Mouse (Mus musculus) fibroblast of lung, adult 2 months (primary cell): ENCODE measurements around the gene Amdhd2.
A peak's percentile ranks its signal among the peaks of the same experiment; 100 is the strongest.

ENCODE experiments used
- DNase-seq: peaks from one replicate; pipeline ENCODE4 v3.0.0-alpha.2; 2011; ENCODE audit warnings: low read depth

The Amdhd2 gene

DNA sequence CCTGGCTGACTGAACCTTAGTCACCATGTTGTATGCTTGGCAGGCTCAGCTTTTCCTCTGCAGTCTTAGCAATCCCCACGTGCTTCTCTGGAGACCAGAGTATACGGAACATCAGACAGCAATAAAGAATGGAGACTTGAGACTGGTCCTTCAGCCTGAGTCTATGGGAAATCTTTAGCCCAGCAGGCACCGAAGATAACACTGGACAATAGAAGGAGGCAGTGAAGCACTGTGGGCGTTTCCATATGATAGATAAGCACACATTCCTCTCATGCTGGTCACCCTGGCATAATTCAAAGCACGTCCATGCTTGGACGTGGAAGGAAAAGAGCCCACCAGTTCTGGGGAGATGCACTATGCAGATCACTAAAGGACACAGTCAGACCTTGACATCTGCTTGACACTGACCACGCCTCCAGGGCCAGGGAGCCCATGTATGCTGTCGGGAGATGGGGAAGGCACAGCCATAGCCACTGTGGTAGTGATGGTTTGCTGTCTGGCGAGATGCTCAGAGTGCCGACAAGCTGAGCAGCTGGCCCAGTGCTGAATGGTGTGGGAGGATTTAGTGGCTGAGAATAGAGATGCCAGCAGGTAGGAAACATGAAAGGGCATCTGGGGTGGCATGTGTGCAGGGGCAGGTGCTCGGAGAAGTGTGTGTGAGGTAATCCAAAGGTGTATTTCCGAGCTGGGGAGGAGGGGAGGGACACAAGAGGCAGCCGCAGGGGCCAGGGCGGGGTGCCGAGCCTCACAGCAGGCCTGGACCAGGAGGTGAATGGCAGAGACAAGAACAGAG lies 33.7 kb upstream of the Amdhd2 start:
- no peak for DNase-seq

DNA sequence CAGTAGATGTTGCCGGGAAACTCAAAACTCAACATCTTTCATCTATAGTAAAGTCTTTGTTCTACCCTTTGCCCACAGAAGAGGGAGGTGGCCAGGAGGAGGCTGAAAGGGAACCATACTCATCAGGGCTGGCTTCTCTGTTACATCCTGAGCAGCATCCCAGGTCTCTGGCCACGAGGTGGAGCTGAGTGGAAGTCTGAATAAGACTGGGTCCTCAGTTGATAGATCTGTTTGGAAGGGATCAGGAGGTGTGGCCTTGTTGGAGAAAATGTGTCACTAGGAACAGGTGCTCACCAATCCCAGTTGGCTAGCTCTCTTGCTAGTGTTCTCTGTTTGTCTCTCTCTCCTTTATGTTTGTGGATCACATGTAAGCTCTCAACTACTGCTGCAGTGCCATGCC lies 31.8 kb upstream of the Amdhd2 start:
- DNase-seq = no peak

DNA sequence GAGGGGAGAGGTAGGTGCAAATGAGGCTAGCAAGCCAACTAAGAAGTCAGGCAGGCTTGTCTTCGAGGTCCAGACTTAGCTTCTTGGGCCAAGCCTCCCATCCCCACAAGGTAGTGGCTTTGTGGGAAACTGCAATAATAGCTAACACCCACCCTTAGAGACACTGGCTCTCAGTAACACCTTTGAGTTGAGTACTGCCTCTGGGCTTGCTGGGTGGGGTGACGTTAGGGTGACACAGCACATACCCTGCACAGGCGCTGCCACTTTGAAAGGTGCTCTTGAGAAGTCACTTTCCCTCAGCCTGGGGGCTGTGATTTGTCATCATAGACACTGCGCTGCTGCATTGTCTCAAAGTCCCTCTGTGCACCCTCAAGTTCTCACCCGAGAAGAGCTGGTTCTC lies 30.2 kb upstream of the Amdhd2 start:
- DNase-seq = no peak

DNA sequence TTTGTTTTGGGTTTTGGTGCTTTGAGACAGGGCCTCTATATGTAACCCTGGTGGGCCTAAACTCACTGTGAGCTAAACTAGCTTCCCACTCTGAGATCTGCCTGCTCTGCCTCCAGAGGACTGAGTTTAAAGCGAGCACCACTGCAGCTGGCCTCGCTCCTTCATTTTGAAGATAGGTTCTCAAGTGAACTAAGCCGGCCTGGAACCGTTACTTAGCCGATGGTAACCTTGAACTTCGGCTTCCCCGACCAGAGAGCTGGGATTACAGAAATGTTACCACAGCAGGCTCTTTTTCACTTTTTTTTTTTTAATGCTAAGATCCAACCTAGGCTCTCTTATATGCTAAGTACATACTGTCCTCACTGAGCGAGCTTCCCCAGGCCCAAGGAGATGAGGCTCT lies 29.7 kb upstream of the Amdhd2 start:
- DNase-seq = no peak

DNA sequence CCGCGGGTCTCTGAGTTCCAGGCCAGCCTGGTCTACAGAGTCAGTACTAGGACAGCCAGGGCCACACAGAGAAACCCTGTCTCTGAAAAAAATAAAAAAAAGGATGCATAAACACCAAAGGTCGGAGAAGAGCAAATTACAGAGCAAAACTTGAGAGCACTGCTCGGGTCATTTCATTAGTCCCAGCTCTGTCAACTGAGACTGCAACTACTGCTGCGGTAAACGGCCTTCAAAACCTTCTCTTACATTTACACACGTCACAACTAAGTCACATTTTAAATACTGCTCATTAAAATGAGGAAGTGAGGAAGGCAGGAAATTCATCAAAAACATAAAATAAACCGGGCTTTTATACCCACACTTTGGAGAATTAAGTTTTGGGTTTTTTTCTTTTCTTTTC lies 29.3 kb upstream of the Amdhd2 start:
- no peak for DNase-seq

DNA sequence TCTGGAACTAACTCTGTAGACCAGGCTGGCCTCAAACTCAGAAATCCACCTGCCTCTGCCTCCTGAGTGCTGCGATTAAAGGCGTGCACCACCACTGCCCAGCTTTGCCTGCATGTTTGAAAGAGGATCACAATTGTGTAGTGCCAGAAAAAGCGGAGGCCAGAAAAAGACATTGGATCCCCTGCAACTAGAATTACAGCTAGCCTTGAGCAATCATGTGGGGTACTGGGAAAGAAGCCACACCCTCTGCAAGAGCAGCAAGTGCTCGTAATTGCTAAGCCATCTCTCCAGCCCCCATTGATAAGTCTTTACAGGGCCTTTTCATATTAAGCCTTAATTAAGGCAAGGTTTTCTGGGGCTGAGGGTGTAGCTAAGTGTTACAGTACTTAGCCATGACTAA lies 27.9 kb upstream of the Amdhd2 start:
- no peak for DNase-seq

DNA sequence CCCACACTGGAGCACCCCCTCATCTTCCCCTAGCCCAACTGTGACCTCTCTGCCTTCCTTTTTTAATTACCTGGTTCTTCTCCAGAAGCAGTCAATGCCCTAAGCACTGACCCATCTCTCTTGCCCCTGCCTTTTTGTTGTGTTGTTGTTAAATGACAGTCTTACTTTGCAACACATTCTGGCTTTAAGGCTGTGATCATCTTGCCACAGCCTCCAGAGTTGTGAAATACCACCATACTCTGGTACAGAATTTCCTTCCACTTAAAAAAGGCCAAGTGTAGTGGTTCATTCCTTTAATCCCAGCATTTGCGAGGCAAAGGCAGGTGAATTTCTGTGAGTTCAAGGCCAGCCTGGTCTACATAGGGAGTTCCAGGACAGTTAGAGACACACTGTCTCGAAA lies 27.4 kb upstream of the Amdhd2 start:
- DNase-seq = no peak

DNA sequence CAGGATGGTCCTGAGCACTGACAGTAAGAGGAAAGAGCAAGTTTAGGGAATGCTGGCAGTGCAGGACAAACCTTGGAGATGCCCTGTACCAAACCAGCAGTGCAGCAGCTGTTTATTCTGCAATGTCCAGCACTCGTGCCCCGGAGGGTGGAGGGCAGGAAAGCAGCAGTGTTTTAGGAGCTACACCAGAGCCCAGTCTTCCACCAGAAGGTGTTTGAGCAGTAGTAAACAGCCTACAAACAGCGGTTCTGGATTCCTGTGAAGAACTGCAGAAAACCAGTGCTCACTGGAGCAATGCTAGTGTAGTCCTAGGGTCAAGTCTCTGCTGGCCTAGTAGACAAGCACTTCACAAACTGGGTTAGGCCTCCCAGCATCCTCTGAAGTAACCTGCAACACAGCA lies 10.7 kb upstream of the Amdhd2 start:
- DNase-seq = no peak

DNA sequence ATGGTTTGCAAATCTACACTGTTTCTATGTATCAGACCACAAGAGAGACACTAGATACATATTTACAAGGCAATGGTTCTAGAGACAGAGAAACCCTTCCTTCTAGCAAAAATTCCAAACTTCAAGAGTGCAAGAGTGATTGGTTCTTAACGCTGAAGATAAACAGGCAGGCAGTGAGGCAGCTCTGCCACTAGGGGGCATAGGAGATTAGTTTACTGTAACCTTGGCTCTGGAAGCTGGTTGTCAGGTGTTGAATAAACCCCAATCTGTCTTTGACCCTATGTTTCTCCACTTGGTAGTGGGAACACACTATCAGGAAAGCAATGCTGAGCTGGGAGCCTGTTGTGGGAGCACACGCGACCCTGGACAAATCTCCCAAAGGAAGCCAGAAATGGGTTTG lies 9.9 kb upstream of the Amdhd2 start:
- no peak for DNase-seq

DNA sequence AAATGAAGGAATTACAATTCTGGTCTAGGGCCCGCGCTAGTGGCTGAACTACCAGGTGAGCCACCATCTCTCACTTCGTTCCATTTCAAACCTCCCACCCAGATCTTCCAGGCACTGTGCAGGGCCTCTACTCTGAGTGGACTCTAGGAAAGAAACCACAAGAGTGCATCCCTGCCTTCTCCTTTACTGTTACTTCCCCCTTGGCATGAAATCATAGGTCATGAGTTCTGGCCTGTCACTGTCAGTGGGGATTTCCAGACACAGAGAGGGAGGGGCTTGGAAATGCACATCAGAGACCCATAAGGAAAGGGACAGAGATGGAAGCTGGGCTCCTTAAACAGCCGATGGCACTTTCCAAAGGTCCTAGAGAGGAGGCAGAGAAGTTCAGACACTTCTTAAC lies 8.2 kb upstream of the Amdhd2 start:
- no peak for DNase-seq

DNA sequence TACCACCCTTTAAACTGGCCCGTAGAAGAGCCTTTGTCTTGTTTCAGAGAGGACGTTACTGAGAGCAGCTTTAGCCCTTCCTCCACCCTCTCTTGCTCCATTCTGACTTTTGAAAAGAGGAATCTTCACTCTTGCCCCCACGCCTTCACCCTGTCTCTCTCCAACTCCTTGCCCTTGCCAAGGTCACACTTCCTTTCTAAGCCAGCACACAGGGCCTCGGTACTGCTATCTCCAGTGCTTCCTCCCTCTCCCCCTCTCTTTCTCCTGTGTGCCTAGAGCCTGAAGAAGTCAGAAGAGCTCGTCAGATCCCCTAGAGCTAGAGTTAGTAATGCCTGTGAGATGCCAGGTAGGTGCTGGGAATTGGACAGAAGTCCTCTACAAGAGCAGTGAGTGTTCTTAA lies 7.2 kb upstream of the Amdhd2 start:
- no peak for DNase-seq

DNA sequence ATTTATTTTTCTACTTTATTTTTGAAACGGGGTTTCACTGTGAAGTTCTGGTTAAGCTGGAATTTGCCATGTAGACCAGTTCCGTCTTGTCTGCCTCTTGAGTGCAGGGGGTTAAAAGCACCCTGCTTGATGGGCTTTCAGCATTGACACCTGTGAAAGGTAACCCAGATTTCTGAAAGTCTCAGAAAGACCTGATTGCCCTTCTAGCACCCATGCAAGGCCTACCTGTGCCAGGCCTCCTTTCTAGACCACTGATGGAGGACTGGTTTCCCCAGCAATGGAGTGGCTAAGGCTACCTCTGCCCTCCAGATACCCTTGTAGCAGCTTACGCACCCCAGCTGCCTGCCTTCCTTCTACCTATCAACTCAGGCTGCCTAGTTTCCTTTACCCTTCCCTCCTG lies 6.6 kb upstream of the Amdhd2 start:
- DNase-seq = no peak

DNA sequence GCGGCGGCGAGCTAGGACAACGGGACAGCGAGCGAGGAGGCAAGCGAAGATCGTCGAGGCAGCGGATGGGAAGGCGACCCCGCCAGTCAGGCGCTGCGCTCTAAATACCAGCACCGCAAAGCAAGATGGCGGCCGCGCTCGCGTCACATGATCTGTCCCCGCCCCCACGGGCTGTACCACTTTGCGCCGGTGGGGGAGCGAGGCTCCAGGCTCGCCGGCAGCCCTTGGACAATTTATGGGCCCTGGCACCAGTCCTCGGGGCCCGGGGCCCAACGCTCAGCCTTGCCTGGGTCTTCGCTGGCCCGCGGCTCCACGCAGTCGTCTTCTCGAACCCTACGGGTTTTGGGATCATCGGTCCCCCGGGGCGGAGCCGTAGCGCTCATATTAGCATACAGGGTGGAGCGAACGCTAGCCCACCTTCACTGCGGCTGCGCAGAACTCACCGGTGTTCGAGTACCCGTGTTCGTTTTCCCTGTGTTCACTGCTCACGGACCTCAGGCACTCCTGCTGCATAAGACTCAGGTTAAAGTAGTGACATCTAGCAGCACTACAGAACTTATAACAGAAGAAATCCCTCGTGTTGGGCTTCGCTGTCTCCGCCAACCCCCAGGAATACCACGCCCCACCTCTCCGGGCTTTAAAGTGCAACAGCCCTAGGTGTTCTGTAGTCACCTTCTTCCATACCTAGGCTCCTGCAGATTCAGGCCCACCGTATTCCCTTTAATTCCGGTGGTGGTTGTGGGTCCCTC lies 5.9 kb upstream of the Amdhd2 start, which contains the start of gene Atp6v0c:
Gene Atp6v0c (minus strand): TSS at position 386 of the 749 bp plus-strand sequence.
- peak; percentile 70 for DNase-seq

DNA sequence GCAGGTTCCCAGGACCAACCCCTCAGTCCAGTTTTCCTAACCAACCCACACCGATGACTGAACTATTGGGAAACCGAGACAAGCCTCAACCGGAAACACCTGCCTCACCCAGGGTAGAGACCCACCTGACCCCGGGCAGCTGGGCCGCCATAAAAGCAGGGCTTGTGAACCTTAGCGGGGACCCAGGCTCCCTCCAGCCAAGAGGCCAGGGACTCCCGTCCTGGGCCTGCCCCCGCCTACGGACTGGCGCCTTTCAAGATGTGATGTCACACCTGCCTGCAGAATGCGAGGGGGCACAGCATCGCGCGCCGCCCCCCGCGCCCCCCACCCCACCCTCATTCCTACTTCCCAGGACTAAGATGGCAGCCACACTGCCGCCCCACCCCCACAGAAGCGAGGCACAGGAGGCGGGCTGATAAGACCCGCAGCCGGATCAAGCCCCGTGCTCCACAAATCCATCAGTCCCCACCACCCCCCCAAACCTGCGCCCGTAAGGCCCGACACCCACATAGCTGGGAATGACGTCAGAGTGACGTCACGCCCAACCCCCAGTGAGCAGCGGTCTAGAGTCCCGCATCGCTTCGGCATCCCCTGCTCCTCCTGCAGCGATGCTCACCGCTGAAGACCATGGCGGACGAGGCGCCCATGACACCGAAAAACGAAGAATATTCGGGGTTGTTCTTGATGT lies 5.2 kb upstream of the Amdhd2 start:
- no peak for DNase-seq

DNA sequence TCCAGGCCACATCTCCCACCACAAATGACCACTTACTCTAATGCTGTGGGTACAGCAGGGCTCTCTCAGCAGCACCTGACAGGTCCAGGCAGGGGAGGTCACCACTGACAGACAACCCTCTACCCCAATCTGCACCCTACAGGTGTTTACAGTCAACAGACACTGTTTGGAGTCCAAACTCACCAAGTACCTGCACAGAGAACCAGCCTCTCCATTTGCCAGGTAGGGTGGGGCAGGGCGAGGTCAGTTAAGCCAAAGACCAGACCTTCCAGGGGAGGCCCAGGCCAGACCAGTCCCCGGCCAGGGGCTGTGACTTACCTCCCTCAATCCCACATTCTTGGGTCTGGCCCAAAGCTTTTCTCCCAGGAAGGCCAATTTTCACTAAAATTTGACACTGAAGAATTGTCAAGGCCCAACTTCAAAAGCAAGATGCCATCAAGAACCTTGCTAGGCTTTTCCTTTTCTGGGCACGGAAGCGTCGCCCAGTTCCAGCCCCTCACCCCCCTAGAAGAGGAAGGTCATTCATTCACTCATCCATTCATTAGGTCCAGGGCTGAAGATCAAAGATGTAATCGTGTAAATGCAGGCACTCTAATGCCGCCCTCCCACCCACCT lies 4.4 kb upstream of the Amdhd2 start:
- no peak for DNase-seq

DNA sequence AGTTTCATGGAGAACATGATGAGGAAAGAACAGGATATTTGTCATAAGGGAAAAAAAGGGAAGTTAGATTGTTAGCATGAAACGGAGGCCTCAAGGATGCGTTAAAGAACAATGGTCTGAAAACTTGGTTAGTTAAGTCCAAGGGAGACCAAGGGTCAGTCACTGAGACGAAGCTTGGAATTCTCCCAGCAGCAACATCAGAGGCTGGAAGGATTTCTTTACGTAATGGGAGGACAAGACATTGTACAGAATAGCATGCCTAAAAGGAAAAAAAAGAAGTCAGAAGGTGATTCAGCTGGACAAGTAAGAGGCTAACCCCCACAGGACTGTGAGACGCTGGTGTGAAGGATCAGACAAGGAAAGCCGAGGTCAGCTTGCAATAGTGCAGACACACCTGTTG lies 3.6 kb upstream of the Amdhd2 start:
- no peak for DNase-seq

DNA sequence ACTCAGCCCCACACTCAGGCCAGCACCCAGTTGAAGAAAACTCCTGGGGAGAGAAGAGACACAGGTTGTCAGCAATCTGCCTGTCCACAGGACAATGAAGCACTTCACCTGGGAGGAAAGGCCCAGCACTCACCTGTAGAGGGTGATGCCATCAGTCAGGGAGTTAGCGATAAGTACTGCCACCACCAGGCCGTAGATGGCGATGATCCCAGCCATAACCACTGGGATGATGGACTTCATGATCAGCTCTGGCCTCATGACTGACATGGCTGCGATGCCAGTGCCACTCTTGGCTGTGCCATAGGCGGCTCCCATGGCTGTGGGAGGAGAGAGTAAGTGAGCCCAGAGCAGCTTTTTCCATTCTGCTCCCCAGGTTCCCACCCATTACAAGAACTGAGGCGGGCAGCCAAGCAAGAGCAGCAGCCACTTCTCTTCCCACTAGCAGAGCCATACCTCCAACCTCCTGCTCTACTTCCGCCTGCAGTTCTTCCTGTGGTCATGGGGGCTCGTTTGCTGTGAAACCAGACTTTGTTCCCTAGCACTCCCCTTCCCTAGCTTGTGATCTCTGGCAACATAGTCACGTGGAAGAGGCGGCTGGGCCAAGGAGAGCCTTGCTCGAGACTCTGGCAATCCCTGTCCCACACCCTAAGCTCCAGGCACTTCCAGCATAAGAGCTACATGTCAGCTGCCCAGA lies 1.1 kb upstream of the Amdhd2 start:
- DNase-seq = no peak

DNA sequence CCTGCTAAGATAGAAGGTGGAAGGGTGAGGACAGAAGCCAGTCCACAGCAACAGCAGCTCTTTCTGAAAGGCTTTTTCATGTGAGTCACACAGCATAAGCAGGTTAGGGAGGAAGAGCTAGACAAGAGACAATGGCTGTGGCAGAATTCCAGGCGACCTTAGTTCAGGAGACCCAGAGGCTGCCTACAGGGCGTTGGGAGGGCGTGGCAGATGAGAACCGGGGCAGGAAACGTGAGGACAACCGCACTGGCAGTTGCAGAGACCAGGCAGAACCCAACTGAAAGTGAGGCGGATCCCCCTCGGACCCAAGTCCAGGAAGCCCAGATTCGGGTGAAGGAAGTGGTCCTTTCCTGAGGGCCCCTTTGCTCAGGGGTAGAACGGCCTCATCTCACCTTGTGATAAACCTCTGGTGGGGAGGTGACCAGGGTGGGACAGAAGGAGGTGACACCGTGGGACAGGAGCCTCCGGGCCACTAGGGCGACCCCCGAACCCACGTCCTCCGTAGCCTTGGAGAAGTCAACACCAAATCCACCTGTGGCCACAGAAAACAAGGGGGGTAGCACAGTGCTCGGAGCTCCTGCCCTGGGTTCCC lies 886 bp downstream of the Amdhd2 start:
- no peak for DNase-seq

DNA sequence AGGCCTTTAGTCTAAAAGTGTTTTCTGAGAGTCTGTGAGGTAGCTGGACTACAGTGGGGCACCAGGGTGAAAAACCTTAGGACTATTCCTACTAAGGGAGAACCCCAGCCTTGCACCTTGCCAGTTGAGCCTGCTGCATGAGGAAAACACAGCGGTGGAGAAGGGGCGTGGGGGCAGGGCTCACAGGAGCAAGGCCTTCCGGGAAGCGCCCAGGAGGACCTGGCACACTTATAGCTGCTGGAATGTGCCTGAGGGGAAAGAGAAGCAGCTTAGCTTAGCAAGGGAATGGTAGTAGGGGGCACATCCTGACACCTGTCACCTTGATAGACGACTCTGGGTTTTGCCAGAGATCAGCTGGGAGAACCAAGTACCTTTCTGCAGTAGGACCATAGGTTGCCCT lies 2.1 kb downstream of the Amdhd2 start:
- no peak for DNase-seq

DNA sequence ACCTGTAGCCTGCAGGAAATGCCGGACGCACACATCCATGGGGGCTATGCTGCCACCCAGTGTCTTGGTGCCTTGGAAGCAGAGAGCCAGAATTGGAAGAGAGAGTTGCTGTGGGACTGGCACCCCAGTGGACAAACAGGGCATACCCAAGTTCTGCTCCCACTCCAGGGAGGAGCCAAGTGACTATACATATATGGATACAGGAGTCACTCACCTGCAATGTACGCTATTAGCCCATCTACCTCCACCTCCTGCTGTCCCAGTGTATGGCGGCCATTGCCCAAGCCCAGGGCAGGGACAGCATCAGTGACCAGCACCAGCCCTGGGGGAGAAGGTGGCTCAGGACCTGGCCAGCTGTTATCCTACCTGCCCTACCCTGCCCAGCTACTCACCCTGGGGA lies 6.0 kb downstream of the Amdhd2 start:
- no peak for DNase-seq

DNA sequence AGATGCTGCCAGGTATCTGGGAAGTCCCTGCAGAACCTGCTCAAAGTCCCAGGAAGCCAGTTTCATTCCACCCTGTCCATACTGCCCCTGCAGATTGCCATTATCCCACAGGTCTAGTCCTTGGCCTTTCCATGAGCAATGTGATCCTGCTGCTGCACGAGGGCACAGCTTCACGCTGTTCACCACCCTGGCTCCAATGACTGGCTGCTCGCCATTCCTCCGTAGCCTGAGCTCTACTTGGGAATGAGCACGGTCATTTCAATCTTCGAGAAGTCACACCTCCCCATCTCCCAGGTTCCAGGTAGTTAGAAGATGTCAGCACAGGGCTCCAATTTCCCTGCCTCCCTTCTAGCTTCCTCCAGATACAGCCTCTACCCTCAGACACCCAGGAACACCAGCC lies 6.4 kb downstream of the Amdhd2 start:
- DNase-seq = no peak

DNA sequence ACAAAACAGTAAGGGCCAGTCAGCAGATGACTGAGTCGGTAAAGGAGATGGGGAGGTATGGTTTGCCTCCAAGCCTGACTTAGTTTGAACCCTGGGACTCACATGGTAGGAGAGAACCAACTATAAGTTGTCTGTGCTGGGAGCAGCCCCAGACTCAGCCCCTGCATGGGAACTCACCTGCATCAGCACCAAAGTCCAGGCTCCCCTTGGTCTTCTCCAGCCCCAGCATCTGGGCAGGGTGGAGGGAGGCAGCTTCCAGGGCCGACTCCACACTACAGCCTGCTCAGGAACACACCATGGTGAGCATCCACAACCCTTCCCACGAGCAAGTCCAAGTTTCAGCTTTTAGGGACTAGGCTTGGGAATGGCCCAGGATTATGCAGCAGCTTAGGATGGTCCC lies 7.2 kb downstream of the Amdhd2 start:
- DNase-seq = no peak
